Mouse (Mus musculus) kidney, embryonic 15.5 days (tissue): Measurements from ENCODE around the gene Necap2. TPM values are rescaled to one million over a fixed set of nuclear protein-coding genes. Genes with fewer than 3 reads are reported as not detected.

Experiments
- ATAC-seq: fragments of 200-750 bp; cut with Nextera tagmentation; replicated peaks from 2 replicates; pipeline ENCODE4 v1.8.0; 2017; ENCODE audit warnings: moderate TSS enrichment; ENCODE audit not compliant: low FRiP score
- H3K27ac ChIP-seq: fragments of 300-500 bp; sonication (generic); 2 replicates; pipeline ENCODE4 v1.5.1; 2015; ENCODE audit warnings: mild to moderate bottlenecking, inconsistent platforms
- H3K27me3 ChIP-seq: fragments of 300-500 bp; sonication (generic); 2 replicates; pipeline ENCODE4 v1.6.1; 2015; ENCODE audit warnings: inconsistent platforms
- H3K36me3 ChIP-seq: fragments of 300-500 bp; sonication (generic); 2 replicates; pipeline ENCODE4 v1.6.1; 2015; ENCODE audit warnings: inconsistent platforms
- H3K4me1 ChIP-seq: fragments of 300-500 bp; sonication (generic); 2 replicates; pipeline ENCODE4 v1.6.1; 2015; ENCODE audit warnings: inconsistent platforms
- H3K4me2 ChIP-seq: fragments of 300-500 bp; sonication (generic); 2 replicates; pipeline ENCODE4 v1.6.1; 2015; ENCODE audit warnings: moderate library complexity, mild to moderate bottlenecking, inconsistent platforms
- H3K4me3 ChIP-seq: fragments of 300-500 bp; sonication (generic); replicated peaks from 2 replicates; pipeline ENCODE4 v1.5.1; 2015; ENCODE audit warnings: mild to moderate bottlenecking, inconsistent platforms
- H3K9ac ChIP-seq: fragments of 300-500 bp; sonication (generic); 2 replicates; pipeline ENCODE4 v1.6.1; 2015; ENCODE audit warnings: mild to moderate bottlenecking, inconsistent platforms
- H3K9me3 ChIP-seq: fragments of 300-500 bp; sonication (generic); replicated peaks from 2 replicates; pipeline ENCODE4 v1.6.1; 2016; ENCODE audit warnings: inconsistent platforms
- WGBS: fragments of 180-500 bp; shearing (Covaris S2); methylation state at CpG from one replicate; pipeline ENCODE4 v1.1.7; 2015; ENCODE audit warnings: mixed read lengths; 5-methylcytosine and 5-hydroxymethylcytosine counted together
- polyA plus RNA-seq: library from polyadenylated mRNA; unstranded; fragments of >200 nt; fragmentation: Nextera tagmentation; extraction: Ambion mirVana; gene quantifications from 2 replicates; pipeline ENCODE4 v1.2.1, GENCODE M21; 2015

The Necap2 gene
- polyA plus RNA-seq, 1 experiment from 2014 or later = 89.4 TPM

DNA sequence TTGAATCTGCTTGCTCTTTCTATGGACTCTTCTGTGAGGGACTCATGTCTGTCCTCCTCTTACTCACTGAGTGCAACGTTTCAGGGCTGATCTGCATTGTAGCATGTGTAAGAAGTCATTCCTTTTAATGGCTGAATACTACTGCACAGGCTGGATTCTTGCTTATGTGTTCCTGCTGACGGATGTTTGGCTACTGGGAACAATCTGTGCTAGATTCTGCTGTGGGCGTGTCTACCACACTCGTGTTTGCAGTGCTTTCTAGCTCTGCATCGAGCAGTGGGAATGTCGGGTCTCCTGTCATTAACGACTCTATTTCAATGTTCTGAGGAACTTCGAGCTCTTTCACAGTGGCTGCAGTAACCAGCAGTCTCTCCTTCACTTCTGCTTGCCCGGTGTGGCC, 54.1 kb downstream of the Necap2 start:
- Histone ChIP-seq H3K4me3 (no peak overlapping the region), H3K27ac (0 out of 2 replicates have a peak overlapping the region, but pooled peaks have one; percentile 20), H3K4me1 (peaks cover 33% of the 10 kb centered on the region), H3K9me3 (no peaks in the 10 kb centered on the region), H3K27me3 (no peaks in the 10 kb centered on the region), H3K9ac (no peak overlapping the region), H3K36me3 (peaks cover 78% of the 10 kb centered on the region), H3K4me2 (no peak overlapping the region)
- 68% methylated on average over 9 of the region's 9 CpGs for WGBS
- ATAC-seq = no peak

DNA sequence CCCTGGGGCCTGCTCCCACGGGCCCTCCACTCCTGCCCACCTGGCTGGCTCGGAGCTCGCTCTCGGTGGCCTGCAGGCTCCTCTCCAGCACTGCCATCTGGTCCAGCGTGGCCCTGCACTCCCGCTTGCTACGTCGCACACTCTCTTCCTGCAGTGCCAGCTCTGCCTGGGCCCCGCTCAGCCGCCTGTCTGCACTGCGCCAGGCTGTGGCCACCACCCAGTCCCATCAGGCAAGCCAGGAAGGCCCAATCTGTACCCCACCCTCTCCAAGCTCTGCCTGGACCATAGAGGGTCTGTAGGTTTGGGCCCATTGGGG, 56.6 kb downstream of the Necap2 start:
- Histone ChIP-seq H3K4me3 (no peak overlapping the region), H3K36me3 (peaks cover 77% of the 10 kb centered on the region), H3K27ac (peak overlapping the region; percentile 85), H3K27me3 (no peaks in the 10 kb centered on the region), H3K9ac (no peak overlapping the region), H3K4me1 (peaks cover 48% of the 10 kb centered on the region), H3K9me3 (no peaks in the 10 kb centered on the region), H3K4me2 (no peak overlapping the region)
- no peak for ATAC-seq
- WGBS = 60% methylated on average over 11 of the region's 11 CpGs

DNA sequence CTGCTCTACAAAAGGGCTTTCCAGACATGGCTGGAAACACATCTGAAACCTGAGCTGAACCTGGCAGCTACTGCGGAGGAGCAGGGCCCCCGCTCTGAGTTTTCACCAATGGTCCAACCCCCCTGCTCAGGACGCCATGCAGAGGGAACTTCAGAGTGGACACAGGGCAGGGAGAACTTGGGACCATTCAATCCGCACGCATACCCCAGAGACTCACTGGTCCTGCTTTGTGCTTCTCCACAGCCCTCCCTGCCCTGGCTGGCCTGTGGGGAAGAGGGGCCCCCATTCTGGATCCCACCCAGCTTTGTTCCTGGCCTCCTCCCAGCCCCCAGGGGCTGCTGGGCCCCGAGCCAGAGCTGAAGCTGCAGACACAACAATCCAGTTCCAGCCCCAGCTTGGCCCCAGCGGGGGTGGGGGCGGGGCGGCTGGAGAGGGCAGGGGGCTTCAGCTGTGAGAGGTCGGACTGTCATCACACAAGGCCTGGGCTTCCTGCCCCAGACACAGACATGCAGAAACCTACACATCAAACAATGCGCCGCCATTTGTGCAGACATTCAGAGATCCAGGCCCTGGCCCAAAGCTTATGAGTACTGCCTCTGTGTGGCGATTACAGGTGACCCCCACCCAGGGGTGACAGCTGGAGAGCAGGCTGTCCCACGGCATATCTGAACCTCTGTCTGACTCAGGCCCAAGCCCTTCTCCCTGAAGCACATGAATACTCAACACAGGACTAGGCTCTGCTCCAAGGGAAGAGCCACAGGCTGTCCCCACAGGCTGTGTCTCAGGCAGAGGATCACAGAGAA, 57.1 kb downstream of the Necap2 start:
- peak; percentile 71 for ATAC-seq
- Histone ChIP-seq H3K9me3 (no peaks in the 10 kb centered on the region), H3K27ac (peak overlapping the region; percentile 85), H3K4me3 (no peak overlapping the region), H3K4me1 (peaks cover 53% of the 10 kb centered on the region), H3K27me3 (no peaks in the 10 kb centered on the region), H3K36me3 (peaks cover 77% of the 10 kb centered on the region), H3K4me2 (peak overlapping the region; percentile 21; the same call in 1 of the 2 replicates), H3K9ac (0 out of 2 replicates have a peak overlapping the region, but pooled peaks have one; percentile 12)
- 20% methylated on average over 14 of the region's 14 CpGs for WGBS

DNA sequence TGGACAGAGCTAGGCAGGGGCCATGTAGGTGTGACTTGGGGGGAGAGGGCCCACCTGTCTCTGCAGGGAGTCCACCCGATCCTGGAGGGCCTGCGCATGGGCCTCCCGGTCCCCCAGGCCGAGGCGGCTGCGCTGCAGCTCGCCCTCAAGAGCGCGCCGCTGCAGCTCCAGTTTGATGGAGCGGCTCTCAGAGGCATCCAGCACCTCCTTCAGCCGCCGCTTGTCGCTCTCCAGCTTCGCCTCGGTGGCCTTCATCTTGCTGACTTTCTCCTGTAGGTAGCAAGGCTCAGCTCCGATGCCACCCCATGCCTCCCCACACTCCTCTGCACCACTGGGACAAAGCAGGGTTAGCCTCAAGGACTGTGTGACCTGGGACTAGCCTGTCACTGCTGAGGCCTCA, 57.9 kb downstream of the Necap2 start:
- no peaks in the 10 kb centered on the region for H3K27me3 ChIP-seq
- 85% methylated on average over 17 of the region's 17 CpGs for WGBS
- no peak for ATAC-seq
- H3K27ac ChIP-seq = peak overlapping the region; percentile 85
- peaks cover 77% of the 10 kb centered on the region for H3K36me3 ChIP-seq
- H3K9ac ChIP-seq = no peak overlapping the region
- no peak overlapping the region for H3K4me2 ChIP-seq
- H3K9me3 ChIP-seq = no peaks in the 10 kb centered on the region
- H3K4me3 ChIP-seq = no peak overlapping the region
- peaks cover 53% of the 10 kb centered on the region for H3K4me1 ChIP-seq

DNA sequence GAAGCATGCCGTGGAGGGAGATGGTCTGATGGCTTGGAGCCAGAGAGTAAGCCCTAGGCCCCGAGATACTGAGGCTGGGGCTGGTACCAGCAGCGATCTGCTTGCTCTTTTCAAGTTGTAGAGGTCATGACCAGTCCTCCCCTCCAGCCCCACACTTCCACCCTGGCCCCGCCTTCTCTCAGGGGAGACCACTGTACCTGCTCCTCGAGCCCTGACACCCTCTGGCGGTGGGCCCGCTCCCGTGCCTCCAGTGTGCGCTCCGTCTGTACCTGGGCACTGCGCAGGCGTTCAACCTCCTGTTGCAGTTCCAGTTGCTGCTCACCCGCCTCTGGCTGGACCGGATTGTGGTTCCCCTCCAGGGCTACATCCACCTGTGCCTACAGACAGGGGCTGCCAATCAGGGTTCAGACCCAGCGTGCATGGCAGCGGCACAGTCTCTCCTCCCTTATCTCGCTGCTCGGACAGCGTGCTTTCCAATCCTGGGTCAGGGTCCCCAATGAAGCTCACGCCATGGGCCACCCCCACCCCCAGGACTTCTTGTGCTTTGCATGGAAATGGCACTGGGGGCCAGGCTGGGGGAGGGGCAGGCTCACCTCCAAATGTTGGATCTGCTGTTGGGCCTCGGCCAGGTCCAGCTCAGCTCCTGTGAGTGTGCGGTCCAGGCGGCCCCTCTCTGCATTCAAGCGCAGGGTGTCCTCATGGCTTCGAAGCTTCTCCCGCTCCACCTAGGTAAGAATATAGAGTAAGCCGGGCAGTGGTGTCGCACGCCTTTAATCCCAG, 60.3 kb downstream of the Necap2 start:
- H3K4me3 ChIP-seq = no peak overlapping the region
- H3K27me3 ChIP-seq = no peaks in the 10 kb centered on the region
- no peak overlapping the region for H3K4me2 ChIP-seq
- WGBS = 73% methylated on average over 29 of the region's 29 CpGs
- H3K36me3 ChIP-seq = peaks cover 77% of the 10 kb centered on the region
- no peak overlapping the region for H3K9ac ChIP-seq
- 0 out of 2 replicates have a peak overlapping the region, but pooled peaks have one; percentile 18 for H3K27ac ChIP-seq
- H3K9me3 ChIP-seq = no peaks in the 10 kb centered on the region
- no peak for ATAC-seq
- H3K4me1 ChIP-seq = peaks cover 48% of the 10 kb centered on the region

Other genes with a start within 250 kb of the Necap2 start
- gene Padi1, start 232.6 kb downstream of the Necap2 start, polyA plus RNA-seq = 0.21 and 0.26 TPM in 2 replicates
- 18.7 and 21.4 TPM in 2 replicates for gene Padi2, start 172.0 kb downstream of the Necap2 start, polyA plus RNA-seq
- 448 and 457 TPM in 2 replicates for gene Sdhb, start 117.2 kb downstream of the Necap2 start, polyA plus RNA-seq
- gene Atp13a2, start 91.5 kb downstream of the Necap2 start, polyA plus RNA-seq = 40.5 and 45.3 TPM in 2 replicates
- 340 and 433 TPM in 2 replicates for gene Mfap2, start 67.9 kb downstream of the Necap2 start, polyA plus RNA-seq
- gene Crocc, start 17.8 kb downstream of the Necap2 start, polyA plus RNA-seq = 8.5 and 9.5 TPM in 2 replicates
- gene Spata21, start 10.0 kb upstream of the Necap2 start, polyA plus RNA-seq = 0.50 and 0.64 TPM in 2 replicates
- gene Szrd1, start 61.4 kb upstream of the Necap2 start, polyA plus RNA-seq = 49.6 and 50.4 TPM in 2 replicates
- gene Fbxo42, start 69.6 kb upstream of the Necap2 start, polyA plus RNA-seq = 22.4 and 23.0 TPM in 2 replicates
- gene Rsg1, start 135.6 kb upstream of the Necap2 start, polyA plus RNA-seq = 5.9 and 6.8 TPM in 2 replicates
- 7.4 and 9.6 TPM in 2 replicates for gene Arhgef19, start 161.1 kb upstream of the Necap2 start, polyA plus RNA-seq
- 6.8 and 7.1 TPM in 2 replicates for gene Epha2, start 222.9 kb upstream of the Necap2 start, polyA plus RNA-seq